Mouse (Mus musculus) liver (tissue): Measurements from ENCODE around the gene Angptl2.

ENCODE experiments used
- DNase-seq: peaks from one replicate; pipeline ENCODE4 v3.0.0-alpha.2; 2020; ENCODE audit warnings: mixed read lengths

Angptl2 gene

GRCm38 (mm10) chr2:33272665-33273439 lies 57.0 kb downstream of the Angptl2 start:
- no peak for DNase-seq

GRCm38 (mm10) chr2:33274719-33275490 lies 59.0 kb downstream of the Angptl2 start:
- DNase-seq = no peak

GRCm38 (mm10) chr2:33279758-33280157 lies 63.9 kb downstream of the Angptl2 start:
- no peak for DNase-seq

GRCm38 (mm10) chr2:33280525-33280924 lies 64.7 kb downstream of the Angptl2 start:
- no peak for DNase-seq

- no peak for DNase-seq
Observed at GRCm38 (mm10) chr2:33281807-33282206, 65.9 kb downstream of the Angptl2 start.

GRCm38 (mm10) chr2:33282877-33283276 lies 67.0 kb downstream of the Angptl2 start:
- DNase-seq = no peak

- no peak for DNase-seq
Observed at GRCm38 (mm10) chr2:33283674-33284073, 67.8 kb downstream of the Angptl2 start.

GRCm38 (mm10) chr2:33288837-33289236 lies 73.0 kb downstream of the Angptl2 start:
- DNase-seq = no peak

GRCm38 (mm10) chr2:33290491-33290890 lies 74.6 kb downstream of the Angptl2 start:
- no peak for DNase-seq

GRCm38 (mm10) chr2:33292057-33292456 lies 76.2 kb downstream of the Angptl2 start:
- DNase-seq = no peak

- DNase-seq = no peak
Observed at GRCm38 (mm10) chr2:33295115-33295514, 79.2 kb downstream of the Angptl2 start.
